ENCODE assay signal across 8 mouse cellular contexts in genomic region chr13:74564331-74564727, GRCm38 (mm10).
A peak's percentile ranks its signal among the peaks of the same experiment; 100 is the strongest.
DNase-seq lines count a peak whose midpoint lies in the region; ATAC-seq and TF ChIP-seq lines count a peak whose summit lies in the region.
"Not testable (repeated sequence)": the region's sequence is repeated elsewhere in the genome, so short reads cannot be mapped to it uniquely, and the experiment has no call there.

No protein-coding gene starts in this region.

- not testable (repeated sequence) for ATAC-seq in embryonic facial prominence, embryonic 14.5 days (ENCODE audit: low read depth); hindbrain, embryonic 14.5 days (ENCODE audit: low FRiP score); liver, embryonic 16.5 days (ENCODE audit: low read depth); midbrain, embryonic 13.5 days

- peak overlapping the region; percentile 55 for H3K4me2 ChIP-seq in embryonic facial prominence, embryonic 14.5 days (ENCODE audit: low read depth, low read length)
- peak overlapping the region; percentile 73 for H3K4me2 ChIP-seq in hindbrain, embryonic 14.5 days (replicated peaks)
- H3K4me2 ChIP-seq in liver, embryonic 16.5 days (ENCODE audit: low read depth, low read length) = peak overlapping the region; percentile 67
- H3K4me2 ChIP-seq in midbrain, embryonic 13.5 days (replicated peaks) = peak overlapping the region; percentile 68

- H3K9me3 ChIP-seq in ES-Bruce4 (replicated peaks; ENCODE audit: control insufficient read depth, insufficient read depth, low read length, poor library complexity, severe bottlenecking); embryonic facial prominence, embryonic 14.5 days (ENCODE audit: control insufficient read depth, low read length); hindbrain, embryonic 14.5 days (ENCODE audit: control insufficient read depth, low read length); liver, embryonic 16.5 days (replicated peaks; ENCODE audit: control insufficient read depth, low read length); midbrain, embryonic 13.5 days: not testable (repeated sequence)

- not testable (repeated sequence) for TF ChIP-seq EP300 in ES-Bruce4 (IDR thresholded peaks at IDR 0.05; ENCODE audit: insufficient read depth, low read depth, low read length); heart, adult 2 months (IDR thresholded peaks at IDR 0.05; ENCODE audit: insufficient read depth, low read depth, low read length)

- peak overlapping the region; percentile 75 for H3K9ac ChIP-seq in ES-Bruce4 (ENCODE audit: low read depth, poor library complexity, severe bottlenecking)
- H3K9ac ChIP-seq in embryonic facial prominence, embryonic 14.5 days (ENCODE audit: low read depth, low read length) = peak overlapping the region; percentile 53
- H3K9ac ChIP-seq in heart, adult 2 months (ENCODE audit: low read depth, low read length) = peak overlapping the region; percentile 4
- H3K9ac ChIP-seq in hindbrain, embryonic 14.5 days = peak overlapping the region; percentile 64
- peak overlapping the region; percentile 58; the same call in 1 of the 2 replicates for H3K9ac ChIP-seq in liver, embryonic 16.5 days (ENCODE audit: low read depth, low read length)
- peak overlapping the region; percentile 70 for H3K9ac ChIP-seq in midbrain, embryonic 13.5 days (replicated peaks)

- not testable (repeated sequence) for DNase-seq in embryonic facial prominence, embryonic 14.5 days (ENCODE audit: low spot score); heart, adult 2 months; hindbrain, embryonic 14.5 days (ENCODE audit: low spot score); layer of hippocampus, adult 2 months (ENCODE audit: low spot score in 2 of 2)

- TF ChIP-seq CTCF in ES-Bruce4 (IDR thresholded peaks at IDR 0.05; ENCODE audit: low read depth, low read length); heart, adult 2 months (IDR thresholded peaks at IDR 0.05); layer of hippocampus, adult 2 months (conservative IDR thresholded peaks at IDR 0.05); small intestine, adult 2 months (IDR thresholded peaks at IDR 0.05; ENCODE audit: extremely low read depth, insufficient read length, insufficient replicate concordance, low read depth, low read length): not testable (repeated sequence)

- intact Hi-C loops in heart, adult 2 months (cut with DNase I) = loop anchor here (10.0 kb wide), 2 partner anchors 50 to 100 kb away; no protein-coding TSS in a partner anchor

- not testable (repeated sequence) for H3K27me3 ChIP-seq in ES-Bruce4 (ENCODE audit: control insufficient read depth, insufficient read depth, low read length, poor library complexity, severe bottlenecking); embryonic facial prominence, embryonic 14.5 days (replicated peaks; ENCODE audit: control insufficient read depth, insufficient read depth, low read length); heart, adult 2 months (ENCODE audit: control insufficient read depth, insufficient read depth, low read length); hindbrain, embryonic 14.5 days (ENCODE audit: control insufficient read depth, insufficient read depth, low read length); liver, embryonic 16.5 days (ENCODE audit: control insufficient read depth, insufficient read depth, low read depth, low read length); midbrain, embryonic 13.5 days; small intestine, adult 2 months (ENCODE audit: control insufficient read depth, insufficient read depth, low read length)

- not testable (repeated sequence) for TF ChIP-seq POLR2A in ES-Bruce4 (IDR thresholded peaks at IDR 0.05; ENCODE audit: insufficient read depth, low read length); heart, adult 2 months (IDR thresholded peaks at IDR 0.05; ENCODE audit: insufficient read depth, low read depth, low read length); small intestine, adult 2 months (IDR thresholded peaks at IDR 0.05; ENCODE audit: low read depth, low read length)

- not testable (repeated sequence) for H3K79me2 ChIP-seq in heart, adult 2 months (replicated peaks; ENCODE audit: control insufficient read depth, insufficient read depth, low read length)

- WGBS in embryonic facial prominence, embryonic 14.5 days = 17% methylated on average over 2 of the region's 2 CpGs
- 9% methylated on average over 2 of the region's 2 CpGs for WGBS in heart, adult 2 months
- 19% methylated on average over 2 of the region's 2 CpGs for WGBS in hindbrain, embryonic 14.5 days
- WGBS in liver, embryonic 16.5 days (ENCODE audit: insufficient replicate concordance) = 5% methylated on average over 2 of the region's 2 CpGs
- WGBS in midbrain, embryonic 13.5 days = 33% methylated on average over 2 of the region's 2 CpGs
- WGBS in small intestine, adult 2 months = 16% methylated on average over 2 of the region's 2 CpGs

- H3K4me3 ChIP-seq in ES-Bruce4 (ENCODE audit: low read depth, low read length) = peak overlapping the region; percentile 99
- peak overlapping the region; percentile 46 for H3K4me3 ChIP-seq in embryonic facial prominence, embryonic 14.5 days (ENCODE audit: low read depth, low read length)
- peak overlapping the region; percentile 65 for H3K4me3 ChIP-seq in heart, adult 2 months
- H3K4me3 ChIP-seq in hindbrain, embryonic 14.5 days (replicated peaks; ENCODE audit: low read length) = peak overlapping the region; percentile 58
- peak overlapping the region; percentile 65 for H3K4me3 ChIP-seq in layer of hippocampus, adult 2 months
- peak overlapping the region; percentile 68 for H3K4me3 ChIP-seq in liver, embryonic 16.5 days (ENCODE audit: low read depth, low read length)
- H3K4me3 ChIP-seq in midbrain, embryonic 13.5 days (replicated peaks) = peak overlapping the region; percentile 62
- H3K4me3 ChIP-seq in small intestine, adult 2 months (ENCODE audit: low read depth, low read length) = peak overlapping the region; percentile 94

- H3K36me3 ChIP-seq in ES-Bruce4 (ENCODE audit: control insufficient read depth, insufficient read depth, low read length, poor library complexity, severe bottlenecking); embryonic facial prominence, embryonic 14.5 days (ENCODE audit: control insufficient read depth, insufficient read depth, low read length); heart, adult 2 months (ENCODE audit: control insufficient read depth, insufficient read depth, low read length); hindbrain, embryonic 14.5 days (replicated peaks; ENCODE audit: control insufficient read depth, insufficient read depth); liver, embryonic 16.5 days (ENCODE audit: control insufficient read depth, insufficient read depth); midbrain, embryonic 13.5 days; small intestine, adult 2 months (ENCODE audit: control insufficient read depth, insufficient read depth, low read length): not testable (repeated sequence)

- not testable (repeated sequence) for H3K4me1 ChIP-seq in ES-Bruce4 (ENCODE audit: control insufficient read depth, insufficient read depth, low read length); embryonic facial prominence, embryonic 14.5 days (ENCODE audit: control insufficient read depth, insufficient read depth, low read length); heart, adult 2 months (ENCODE audit: control insufficient read depth, insufficient read depth, low read length); hindbrain, embryonic 14.5 days (replicated peaks; ENCODE audit: control insufficient read depth, insufficient read depth, low read length); liver, embryonic 16.5 days (ENCODE audit: control insufficient read depth, low read depth, low read length); small intestine, adult 2 months (ENCODE audit: control insufficient read depth, insufficient read depth, insufficient read length, low read length)
- peaks cover 11% of the 10 kb centered on the region; the same call in 1 of the 2 replicates for H3K4me1 ChIP-seq in midbrain, embryonic 13.5 days (replicated peaks)

- H3K27ac ChIP-seq in ES-Bruce4 (ENCODE audit: insufficient read depth, low read length) = peak overlapping the region; percentile 97
- H3K27ac ChIP-seq in embryonic facial prominence, embryonic 14.5 days (replicated peaks; ENCODE audit: low read depth, low read length) = peak overlapping the region; percentile 82
- H3K27ac ChIP-seq in heart, adult 2 months = peak overlapping the region; percentile 69
- H3K27ac ChIP-seq in hindbrain, embryonic 14.5 days = peak overlapping the region; percentile 65
- peak overlapping the region; percentile 83 for H3K27ac ChIP-seq in layer of hippocampus, adult 2 months
- peak overlapping the region; percentile 79 for H3K27ac ChIP-seq in liver, embryonic 16.5 days (ENCODE audit: low read length)
- H3K27ac ChIP-seq in midbrain, embryonic 13.5 days = peak overlapping the region; percentile 69; the same call in 1 of the 2 replicates
- H3K27ac ChIP-seq in small intestine, adult 2 months (ENCODE audit: insufficient read depth, low read depth, low read length) = peak overlapping the region; percentile 87

Comparison
In these comparisons a context has a peak if more than half of its experiments do, and no peak if none do; other contexts are left out.
1. H3K4me3 ChIP-seq: peak in every context shown above with its lines; median percentile 99 in ES-Bruce4; 94 in small intestine, adult 2 months; 68 in liver, embryonic 16.5 days; 65 in heart, adult 2 months; 65 in layer of hippocampus, adult 2 months; 62 in midbrain, embryonic 13.5 days; 58 in hindbrain, embryonic 14.5 days; 46 in embryonic facial prominence, embryonic 14.5 days.
2. H3K9ac ChIP-seq: peak in every context shown above with its lines; median percentile 75 in ES-Bruce4; 70 in midbrain, embryonic 13.5 days; 64 in hindbrain, embryonic 14.5 days; 58 in liver, embryonic 16.5 days; 53 in embryonic facial prominence, embryonic 14.5 days; 4 in heart, adult 2 months.